Mouse (Mus musculus) naive thymus-derived CD4-positive, alpha-beta T cell, adult 2 months (primary cell): ENCODE results near the gene Il20ra.

Source experiments
- DNase-seq: peaks from one replicate; pipeline ENCODE4 v3.0.0-alpha.2; 2011; ENCODE audit warnings: low read depth

Il20ra gene

GRCm38 (mm10) chr10:19765459-19765858 is 53.1 kb downstream of the Il20ra start:
- DNase-seq: no peak

GRCm38 (mm10) chr10:19779092-19779491 is 66.7 kb downstream of the Il20ra start:
- DNase-seq: no peak

- DNase-seq: peak; percentile 81
Observed at GRCm38 (mm10) chr10:19781365-19781764, 69.0 kb downstream of the Il20ra start.

GRCm38 (mm10) chr10:19794996-19795395 is 82.6 kb downstream of the Il20ra start:
- no peak for DNase-seq

GRCm38 (mm10) chr10:19802958-19803357 is 90.6 kb downstream of the Il20ra start:
- no peak for DNase-seq

- no peak for DNase-seq
Observed at GRCm38 (mm10) chr10:19804763-19805162, 92.4 kb downstream of the Il20ra start.
